Mouse (Mus musculus) midbrain, embryonic 16.5 days (tissue): ENCODE results near the gene Pigz. TPM values are rescaled to one million over a fixed set of nuclear protein-coding genes. Genes with fewer than 3 reads are reported as not detected.

Experiments used
- ATAC-seq: fragments of 200-750 bp; cut with Nextera tagmentation; 2 replicates; pipeline ENCODE4 v1.8.0; 2017; ENCODE audit warnings: moderate TSS enrichment
- H3K27ac ChIP-seq: fragments of 300-500 bp; sonication (generic); 2 replicates; pipeline ENCODE4 v1.5.1; 2014; ENCODE audit warnings: mild to moderate bottlenecking, low read length, mixed read lengths
- H3K27me3 ChIP-seq: fragments of 300-500 bp; sonication (generic); 2 replicates; pipeline ENCODE4 v1.6.1; 2014; ENCODE audit warnings: low read depth, low read length, mixed read lengths; ENCODE audit not compliant: control insufficient read depth, insufficient read depth
- H3K36me3 ChIP-seq: fragments of 300-500 bp; sonication (generic); 2 replicates; pipeline ENCODE4 v1.6.1; 2014; ENCODE audit warnings: mild to moderate bottlenecking, low read length, moderate library complexity, mixed read lengths; ENCODE audit not compliant: control insufficient read depth, insufficient read depth
- H3K4me1 ChIP-seq: fragments of 300-500 bp; sonication (generic); 2 replicates; pipeline ENCODE4 v1.6.1; 2014; ENCODE audit warnings: mild to moderate bottlenecking, low read length, mixed read lengths; ENCODE audit not compliant: control insufficient read depth, insufficient read depth
- H3K4me2 ChIP-seq: fragments of 300-500 bp; sonication (generic); 2 replicates; pipeline ENCODE4 v1.6.1; 2014; ENCODE audit warnings: mild to moderate bottlenecking, low read length, mixed read lengths
- H3K4me3 ChIP-seq: fragments of 300-500 bp; sonication (generic); 2 replicates; pipeline ENCODE4 v1.5.1; 2014; ENCODE audit warnings: low read depth, mild to moderate bottlenecking, low read length, moderate library complexity, mixed read lengths
- H3K9ac ChIP-seq: fragments of 300-500 bp; sonication (generic); 2 replicates; pipeline ENCODE4 v1.6.1; 2014; ENCODE audit warnings: low read depth, low read length, mixed read lengths
- H3K9me3 ChIP-seq: fragments of 300-500 bp; sonication (generic); replicated peaks from 2 replicates; pipeline ENCODE4 v1.6.1; 2014; ENCODE audit warnings: mild to moderate bottlenecking, low read length, mixed read lengths; ENCODE audit not compliant: control insufficient read depth, poor library complexity, severe bottlenecking
- WGBS: fragments of 180-500 bp; shearing (Covaris S2); extraction: QIAGEN DNeasy Blood & Tissue Kit; methylation state at CpG from one replicate; pipeline ENCODE4 v1.1.7; 2014; 5-methylcytosine and 5-hydroxymethylcytosine counted together
- polyA plus RNA-seq: library from polyadenylated mRNA; unstranded; fragments of >200 nt; fragmentation: Nextera tagmentation; extraction: Ambion mirVana; gene quantifications from 2 replicates; pipeline ENCODE4 v1.2.1, GENCODE M21; 2015

Gene Pigz
- polyA plus RNA-seq, 1 experiment from 2014 or later = 3.5 TPM

DNA sequence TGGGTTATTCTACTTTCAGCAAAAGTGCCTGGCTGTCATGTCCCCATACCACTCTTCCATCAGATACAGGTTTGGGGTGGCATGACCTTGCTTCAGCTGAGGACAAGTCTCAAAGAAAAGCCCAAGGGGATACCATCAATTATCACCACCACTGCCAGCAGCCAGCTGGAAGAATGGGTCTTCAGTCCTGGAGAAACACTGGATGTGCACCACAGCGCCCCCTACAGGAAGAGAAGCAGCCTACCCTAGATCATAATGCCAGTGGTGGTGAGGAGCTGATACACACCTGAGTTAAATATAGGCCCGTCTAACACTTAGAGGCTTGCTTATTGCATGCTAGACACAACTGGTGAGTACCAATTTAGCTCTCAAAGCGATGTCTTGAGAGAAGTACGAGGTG lies 28.3 kb upstream of the Pigz start:
- no peaks in the 10 kb centered on the region for H3K9me3 ChIP-seq

DNA sequence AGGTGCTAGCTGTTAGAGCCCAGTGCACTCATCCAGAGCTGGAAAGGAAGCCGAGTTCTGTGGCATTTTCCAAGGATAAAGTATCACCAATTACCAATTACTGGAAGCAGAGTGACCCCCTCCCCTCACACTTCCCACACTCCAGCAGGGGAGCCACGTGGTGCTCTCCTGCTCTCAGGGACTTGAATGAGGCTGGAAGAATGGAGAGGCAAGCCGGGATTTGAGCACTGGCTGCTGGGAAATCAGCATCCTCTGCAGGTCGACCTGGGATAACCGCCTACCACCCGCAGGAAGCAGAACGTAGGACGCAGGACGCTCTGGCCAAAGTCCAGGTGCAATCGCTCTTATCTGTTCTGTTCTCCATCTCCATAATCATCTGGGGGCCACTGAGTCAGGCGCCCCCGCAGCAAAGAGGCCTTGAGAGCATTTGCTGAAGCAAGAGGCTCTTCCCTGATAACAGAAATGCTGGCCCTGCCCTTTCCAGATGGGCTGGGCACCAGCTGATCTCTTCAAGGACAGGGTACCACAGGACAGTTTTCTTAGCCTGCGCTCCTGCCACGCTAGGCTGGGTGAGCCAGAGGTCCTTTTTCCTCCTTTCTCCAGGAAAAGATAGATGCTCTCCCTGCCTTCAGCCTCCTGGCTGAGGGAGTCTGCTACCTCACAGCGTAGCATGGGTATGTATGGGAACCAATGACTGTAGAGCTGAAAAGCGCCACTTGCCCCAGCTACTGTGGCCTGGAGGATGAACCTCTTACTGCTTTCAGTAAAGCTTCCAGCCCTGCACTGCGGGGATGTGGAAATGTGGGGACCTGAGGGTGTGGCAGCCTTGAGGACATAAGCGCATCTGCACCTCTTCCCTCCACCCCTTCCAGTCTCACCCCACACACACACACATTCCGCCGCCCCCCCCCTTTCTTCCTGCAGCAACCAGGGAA lies 27.5 kb upstream of the Pigz start:
- Histone ChIP-seq H3K4me3 (no peak overlapping the region), H3K27ac (no peak overlapping the region), H3K9ac (no peak overlapping the region; the same call in 1 of the 2 replicates), H3K4me1 (peaks cover 7% of the 10 kb centered on the region; the same call in 1 of the 2 replicates), H3K4me2 (peak overlapping the region; percentile 31), H3K27me3 (no peaks in the 10 kb centered on the region), H3K9me3 (no peaks in the 10 kb centered on the region), H3K36me3 (no peaks in the 10 kb centered on the region)
- WGBS = 30% methylated on average over 20 of the region's 20 CpGs
- ATAC-seq = peak; percentile 44

More for the DNA sequence above, 28.3 kb upstream of the Pigz start:
- no peaks in the 10 kb centered on the region for H3K27me3 ChIP-seq
- H3K9ac ChIP-seq = no peak overlapping the region
- ATAC-seq = no peak
- 73% methylated on average over 4 of the region's 4 CpGs for WGBS
- H3K27ac ChIP-seq = no peak overlapping the region
- H3K4me2 ChIP-seq = no peak overlapping the region
- no peak overlapping the region for H3K4me3 ChIP-seq
- no peaks in the 10 kb centered on the region for H3K36me3 ChIP-seq
- H3K4me1 ChIP-seq = peaks cover 7% of the 10 kb centered on the region; the same call in 1 of the 2 replicates

DNA sequence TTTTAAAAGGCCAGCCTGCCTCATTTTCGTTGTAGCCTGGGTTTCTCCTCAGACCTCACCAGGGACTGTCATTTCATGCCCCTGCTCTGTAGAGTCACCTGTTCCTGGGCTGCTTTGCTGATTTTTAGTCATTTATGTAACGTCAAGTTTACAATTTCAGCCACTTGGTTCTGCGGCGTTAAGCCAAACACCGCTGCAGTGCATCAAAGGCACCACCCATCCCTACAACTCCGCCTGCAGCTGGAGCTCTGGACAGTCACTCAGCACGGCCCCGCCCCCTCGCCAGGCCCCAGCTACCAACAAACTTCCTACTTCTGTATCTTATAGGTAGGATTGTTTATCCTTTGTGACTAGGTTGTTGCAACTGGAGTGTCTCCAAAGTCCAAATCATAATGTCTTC lies 26.8 kb upstream of the Pigz start:
- Histone ChIP-seq H3K9ac (no peak overlapping the region), H3K27me3 (no peaks in the 10 kb centered on the region), H3K4me2 (peak overlapping the region; percentile 31), H3K36me3 (no peaks in the 10 kb centered on the region), H3K4me3 (no peak overlapping the region), H3K4me1 (peaks cover 7% of the 10 kb centered on the region; the same call in 1 of the 2 replicates), H3K9me3 (no peaks in the 10 kb centered on the region), H3K27ac (no peak overlapping the region)
- 9% methylated on average over 9 of the region's 9 CpGs for WGBS
- peak; percentile 49; the same call in 1 of the 2 replicates for ATAC-seq

DNA sequence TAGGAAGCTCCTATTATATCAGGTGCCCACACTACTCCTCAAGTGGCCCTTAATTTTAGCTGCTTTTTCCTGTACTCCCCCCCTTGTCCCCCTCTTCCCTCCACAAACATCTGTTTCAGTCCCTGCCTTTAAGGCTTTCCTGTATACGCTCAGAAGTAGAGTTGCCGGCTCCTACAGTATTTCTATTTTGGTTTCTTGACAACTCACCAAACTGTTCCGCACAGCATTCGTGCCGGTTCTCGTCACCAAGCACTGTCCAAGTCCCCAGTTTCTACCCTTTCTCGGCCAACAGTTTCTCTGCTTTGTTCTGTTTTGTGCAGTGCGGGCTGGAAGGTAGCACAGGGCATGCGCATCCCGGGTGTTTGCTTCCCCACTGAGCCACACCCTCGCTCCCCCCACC lies 24.7 kb upstream of the Pigz start:
- peaks cover 7% of the 10 kb centered on the region; the same call in 1 of the 2 replicates for H3K4me1 ChIP-seq
- ATAC-seq = no peak
- 63% methylated on average over 11 of the region's 11 CpGs for WGBS

DNA sequence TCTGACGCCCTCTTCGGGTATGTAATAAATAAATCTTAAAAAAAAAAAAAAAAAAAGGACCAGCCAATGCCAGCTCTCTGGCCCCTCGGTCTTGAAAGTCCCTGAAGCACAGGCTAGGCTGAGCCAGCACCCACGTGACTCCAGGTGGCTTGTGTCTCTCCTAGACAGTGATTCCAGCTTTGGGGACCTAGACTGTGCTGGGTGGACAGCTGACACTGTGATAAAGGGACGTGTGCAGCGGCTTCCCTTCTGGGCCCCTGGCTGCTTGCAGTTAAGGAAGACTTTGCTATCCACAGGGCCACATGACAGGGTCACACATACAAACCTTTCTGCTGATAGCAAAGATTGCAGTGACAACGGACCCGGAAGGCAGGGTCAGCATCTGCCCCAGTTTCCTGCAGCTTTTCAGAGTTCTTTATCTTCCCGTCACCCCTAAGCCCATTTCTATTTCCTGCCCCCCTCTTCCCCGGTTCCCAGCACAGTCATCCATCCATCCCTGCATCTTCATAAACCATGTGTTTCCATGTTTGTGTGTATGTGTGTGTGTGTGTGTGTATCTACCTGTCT lies 23.3 kb upstream of the Pigz start:
- Histone ChIP-seq H3K9ac (no peak overlapping the region), H3K36me3 (no peaks in the 10 kb centered on the region), H3K27me3 (no peaks in the 10 kb centered on the region), H3K4me3 (no peak overlapping the region), H3K4me2 (no peak overlapping the region), H3K27ac (no peak overlapping the region), H3K9me3 (no peaks in the 10 kb centered on the region), H3K4me1 (peaks cover 7% of the 10 kb centered on the region; the same call in 1 of the 2 replicates)
- no peak for ATAC-seq
- WGBS = 82% methylated on average over 10 of the region's 10 CpGs

More for the DNA sequence above, 24.7 kb upstream of the Pigz start:
- Histone ChIP-seq H3K36me3 (no peaks in the 10 kb centered on the region), H3K9me3 (no peaks in the 10 kb centered on the region), H3K27ac (no peak overlapping the region), H3K9ac (no peak overlapping the region), H3K4me2 (no peak overlapping the region), H3K27me3 (no peaks in the 10 kb centered on the region), H3K4me3 (no peak overlapping the region)

DNA sequence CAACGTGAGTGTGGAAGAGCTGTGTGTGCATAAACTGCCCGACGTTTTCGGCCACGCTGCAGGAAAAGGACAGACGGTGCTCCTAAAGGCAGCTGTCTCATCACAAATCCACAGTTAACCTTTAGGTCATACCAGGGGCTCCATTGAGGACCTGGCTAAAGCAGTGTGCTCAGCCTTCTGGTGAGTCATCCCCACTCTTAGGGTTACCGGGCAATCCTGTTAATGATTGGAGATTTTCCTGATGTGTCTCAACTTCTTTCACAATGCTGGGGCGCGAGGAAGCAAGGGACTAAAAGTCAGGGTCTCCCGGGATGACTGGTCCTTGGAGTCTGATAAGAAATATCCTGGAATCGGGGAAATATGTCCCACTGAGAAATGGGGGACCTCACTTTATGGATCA lies 15.9 kb upstream of the Pigz start:
- ATAC-seq = no peak
- no peak overlapping the region for H3K4me3 ChIP-seq
- 83% methylated on average over 11 of the region's 11 CpGs for WGBS
- no peaks in the 10 kb centered on the region; the same call in 1 of the 2 replicates for H3K4me1 ChIP-seq
- H3K9me3 ChIP-seq = no peaks in the 10 kb centered on the region
- H3K27me3 ChIP-seq = no peaks in the 10 kb centered on the region
- peak overlapping the region; percentile 31; the same call in 1 of the 2 replicates for H3K9ac ChIP-seq
- no peak overlapping the region for H3K4me2 ChIP-seq
- H3K27ac ChIP-seq = no peak overlapping the region
- H3K36me3 ChIP-seq = no peaks in the 10 kb centered on the region

DNA sequence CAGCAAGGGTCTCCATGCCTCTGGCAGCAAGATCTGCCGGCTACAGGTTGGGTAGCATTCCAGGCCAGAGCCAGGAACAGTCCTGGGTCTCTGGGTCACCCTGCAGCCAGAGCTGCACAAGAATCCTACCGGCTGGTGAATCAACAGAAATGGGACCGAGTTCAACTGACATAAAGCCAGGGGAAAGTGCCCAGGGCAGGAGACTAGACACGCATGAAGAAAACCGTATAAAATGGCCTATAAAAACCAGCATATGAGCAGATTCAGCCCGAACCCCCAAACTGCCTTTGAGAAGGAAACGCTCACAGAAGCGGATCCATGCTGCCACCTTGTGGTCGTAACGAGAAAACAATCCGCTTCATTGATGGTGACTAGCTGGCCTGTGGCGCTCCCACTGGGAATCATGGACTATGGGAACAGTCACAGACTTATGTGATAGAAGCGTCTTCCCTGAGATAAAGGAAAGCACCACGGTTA lies 15.4 kb upstream of the Pigz start:
- Histone ChIP-seq H3K27ac (no peak overlapping the region; the same call in 1 of the 2 replicates), H3K4me2 (peak overlapping the region; percentile 33), H3K9ac (peak overlapping the region; percentile 31; the same call in 1 of the 2 replicates), H3K27me3 (no peaks in the 10 kb centered on the region), H3K9me3 (no peaks in the 10 kb centered on the region), H3K36me3 (no peaks in the 10 kb centered on the region), H3K4me3 (no peak overlapping the region), H3K4me1 (no peaks in the 10 kb centered on the region; the same call in 1 of the 2 replicates)
- ATAC-seq = peak; percentile 54; the same call in 1 of the 2 replicates
- WGBS = 6% methylated on average over 14 of the region's 14 CpGs

DNA sequence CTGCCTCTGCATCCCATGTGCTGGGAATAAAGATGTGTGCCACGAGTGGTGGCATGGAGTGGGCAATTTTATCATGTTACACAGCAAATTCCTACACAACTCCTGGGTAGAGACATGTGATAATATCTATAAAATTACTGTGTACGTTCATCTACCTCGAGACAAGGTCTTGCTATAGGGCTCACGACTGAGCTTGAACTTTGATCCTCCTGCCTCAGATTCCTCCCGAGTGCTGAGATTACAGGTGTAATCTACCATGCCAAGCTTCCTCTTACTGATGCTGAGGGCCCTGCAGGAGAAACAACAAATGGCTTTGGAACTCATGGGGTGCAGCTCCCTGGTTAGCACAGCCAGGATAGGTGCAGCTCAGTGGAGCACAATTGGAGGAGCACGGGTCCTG lies 9.3 kb upstream of the Pigz start:
- Histone ChIP-seq H3K36me3 (no peaks in the 10 kb centered on the region), H3K9me3 (no peaks in the 10 kb centered on the region), H3K4me3 (no peak overlapping the region), H3K4me2 (no peak overlapping the region), H3K27me3 (no peaks in the 10 kb centered on the region), H3K27ac (no peak overlapping the region), H3K4me1 (no peaks in the 10 kb centered on the region), H3K9ac (no peak overlapping the region)
- ATAC-seq = no peak
- 86% methylated on average over 6 of the region's 6 CpGs for WGBS

DNA sequence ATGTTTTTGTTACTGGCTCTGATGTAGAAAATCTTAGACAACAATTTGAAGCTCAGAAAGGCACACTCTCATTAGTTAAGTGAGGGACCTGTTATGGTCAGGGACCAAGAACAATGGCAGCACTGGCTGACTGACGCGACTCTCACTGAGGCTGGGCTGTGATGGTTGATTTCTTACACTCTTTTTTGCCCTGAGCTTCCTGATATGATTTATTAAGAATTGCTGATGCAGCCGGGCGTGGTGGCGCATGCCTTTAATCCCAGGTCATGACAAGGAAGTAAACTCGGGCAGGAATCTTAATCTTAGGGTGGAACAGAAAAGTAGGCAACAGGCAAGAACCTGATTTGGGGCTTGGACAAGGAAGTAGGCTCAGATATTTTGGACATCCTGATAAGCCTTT lies 7.6 kb upstream of the Pigz start:
- no peaks in the 10 kb centered on the region for H3K27me3 ChIP-seq
- no peak for ATAC-seq
- no peak overlapping the region for H3K27ac ChIP-seq
- H3K9ac ChIP-seq = no peak overlapping the region
- H3K36me3 ChIP-seq = no peaks in the 10 kb centered on the region
- WGBS = 72% methylated on average over 6 of the region's 6 CpGs
- H3K9me3 ChIP-seq = no peaks in the 10 kb centered on the region
- no peak overlapping the region for H3K4me3 ChIP-seq
- no peak overlapping the region for H3K4me2 ChIP-seq
- no peaks in the 10 kb centered on the region for H3K4me1 ChIP-seq
